Mouse (Mus musculus) macrophage (primary cell): ENCODE results near the gene Gorasp2. TPM values are rescaled to one million over a fixed set of nuclear protein-coding genes. Genes with fewer than 3 reads are reported as not detected.

ENCODE experiments used
- H3K27ac ChIP-seq: fragments of 350-480 bp; formaldehyde crosslinking; 2 replicates; pipeline ENCODE4 v1.9.0; 2021
- H3K36me3 ChIP-seq: fragments of 350-480 bp; formaldehyde crosslinking; 2 replicates; pipeline ENCODE4 v1.9.0; 2021; ENCODE audit errors: inconsistent target
- H3K4me3 ChIP-seq: fragments of 350-480 bp; formaldehyde crosslinking; 2 replicates; pipeline ENCODE4 v1.9.0; 2021; ENCODE audit errors: inconsistent target
- H3K79me2 ChIP-seq: fragments of 350-480 bp; formaldehyde crosslinking; 2 replicates; pipeline ENCODE4 v1.9.0; 2021; ENCODE audit errors: inconsistent target
- WGBS: methylation state at CpG from one replicate; pipeline ENCODE4 v1.1.7; 2026; ENCODE audit warnings: inconsistent platforms; ENCODE audit not compliant: missing documents; 5-methylcytosine and 5-hydroxymethylcytosine counted together
- polyA plus RNA-seq: library from polyadenylated mRNA; stranded (reverse); fragments of 250-400 nt; gene quantifications from 3 replicates; pipeline ENCODE4 v1.2.4, GENCODE M21; 2018; ENCODE audit warnings: inconsistent platforms

Gene Gorasp2
- polyA plus RNA-seq, 1 experiment from 2014 or later: 147 TPM

- Histone ChIP-seq H3K36me3 (peaks cover 50% of the 10 kb centered on the region), H3K79me2 (no peaks in the 10 kb centered on the region), H3K4me3 (no peak overlapping the region), H3K27ac (no peak overlapping the region)
- 94% methylated on average over 5 of the region's 5 CpGs for WGBS
These were observed 74.6 kb downstream of the Gorasp2 start for GRCm38 (mm10) chr2:70736008-70736407.

- Histone ChIP-seq H3K4me3 (no peak overlapping the region), H3K79me2 (no peaks in the 10 kb centered on the region), H3K36me3 (peaks cover 76% of the 10 kb centered on the region), H3K27ac (no peak overlapping the region)
- 96% methylated on average over 5 of the region's 5 CpGs for WGBS
These were observed 80.5 kb downstream of the Gorasp2 start for GRCm38 (mm10) chr2:70741901-70742300.

GRCm38 (mm10) chr2:70742588-70742987 is 81.2 kb downstream of the Gorasp2 start:
- 50% methylated on average over 1 of the region's 2 CpGs for WGBS
- Histone ChIP-seq H3K27ac (no peak overlapping the region), H3K79me2 (no peaks in the 10 kb centered on the region), H3K36me3 (peaks cover 75% of the 10 kb centered on the region), H3K4me3 (no peak overlapping the region)

- 100% methylated on average over 2 of the region's 2 CpGs for WGBS
- Histone ChIP-seq H3K4me3 (no peak overlapping the region), H3K27ac (no peak overlapping the region), H3K79me2 (peaks cover 6% of the 10 kb centered on the region; the same call in 1 of the 2 replicates), H3K36me3 (peaks cover 24% of the 10 kb centered on the region)
These were observed 90.3 kb downstream of the Gorasp2 start for GRCm38 (mm10) chr2:70751655-70752054.

GRCm38 (mm10) chr2:70752149-70752548 is 90.8 kb downstream of the Gorasp2 start:
- WGBS: 100% methylated on average over 5 of the region's 5 CpGs
- Histone ChIP-seq H3K36me3 (peaks cover 24% of the 10 kb centered on the region), H3K27ac (no peak overlapping the region), H3K79me2 (peaks cover 11% of the 10 kb centered on the region; the same call in 1 of the 2 replicates), H3K4me3 (no peak overlapping the region)

Other genes starting within 250 kb of the Gorasp2 start
- not detected in 3 replicates for gene Sp5, start 186.7 kb upstream of the Gorasp2 start, polyA plus RNA-seq
- gene Erich2, start 152.8 kb upstream of the Gorasp2 start, polyA plus RNA-seq: not detected in 3 replicates
- not detected in 3 replicates for gene Gad1, start 108.5 kb upstream of the Gorasp2 start, polyA plus RNA-seq
- gene Gm26558, start 532 bp downstream of the Gorasp2 start, polyA plus RNA-seq: not detected in 3 replicates
- gene Tlk1, start 164.2 kb downstream of the Gorasp2 start, polyA plus RNA-seq: 57.5 to 101 TPM (median 66.5 TPM) in 3 replicates